Mouse (Mus musculus) neural tube, embryonic 12.5 days (tissue): Measurements from ENCODE around the gene Vmn1r197. TPM values are rescaled to one million over a fixed set of nuclear protein-coding genes. Genes with fewer than 3 reads are reported as not detected.

Experiments
- polyA plus RNA-seq: library from polyadenylated mRNA; unstranded; fragments of >200 nt; fragmentation: Nextera tagmentation; extraction: Ambion mirVana; gene quantifications from 2 replicates; pipeline ENCODE4 v1.2.1, GENCODE M21; 2016

The Vmn1r197 gene
- polyA plus RNA-seq, 1 experiment from 2014 or later = not detected

Other genes starting within 250 kb of the Vmn1r197 start
- not detected in 2 replicates for gene Vmn1r188, start 240.1 kb upstream of the Vmn1r197 start, polyA plus RNA-seq
- gene Vmn1r189, start 218.8 kb upstream of the Vmn1r197 start, polyA plus RNA-seq = not detected in 2 replicates
- gene Vmn1r191, start 140.6 kb upstream of the Vmn1r197 start, polyA plus RNA-seq = not detected in 2 replicates
- not detected in 2 replicates for gene Vmn1r192, start 133.4 kb upstream of the Vmn1r197 start, polyA plus RNA-seq
- gene Vmn1r193, start 101.4 kb upstream of the Vmn1r197 start, polyA plus RNA-seq = not detected in 2 replicates
- gene Vmn1r194, start 80.4 kb upstream of the Vmn1r197 start, polyA plus RNA-seq = not detected in 2 replicates
- gene Vmn1r195, start 54.1 kb upstream of the Vmn1r197 start, polyA plus RNA-seq = not detected in 2 replicates
- not detected in 2 replicates for gene Vmn1r196, start 34.7 kb upstream of the Vmn1r197 start, polyA plus RNA-seq
- not detected in 2 replicates for gene Vmn1r198, start 25.8 kb downstream of the Vmn1r197 start, polyA plus RNA-seq
- not detected in 2 replicates for gene Vmn1r199, start 55.2 kb downstream of the Vmn1r197 start, polyA plus RNA-seq
- 0.04 TPM in 2 replicates for gene Vmn1r200, start 65.8 kb downstream of the Vmn1r197 start, polyA plus RNA-seq
- gene Vmn1r201, start 147.3 kb downstream of the Vmn1r197 start, polyA plus RNA-seq = not detected in 2 replicates
- gene Vmn1r202, start 180.8 kb downstream of the Vmn1r197 start, polyA plus RNA-seq = not detected in 2 replicates
- not detected in 2 replicates for gene Vmn1r203, start 193.5 kb downstream of the Vmn1r197 start, polyA plus RNA-seq
- gene Vmn1r204, start 228.6 kb downstream of the Vmn1r197 start, polyA plus RNA-seq = not detected in 2 replicates